Comparison of ENCODE assay signal across 8 mouse cellular contexts in the genomic region with DNA sequence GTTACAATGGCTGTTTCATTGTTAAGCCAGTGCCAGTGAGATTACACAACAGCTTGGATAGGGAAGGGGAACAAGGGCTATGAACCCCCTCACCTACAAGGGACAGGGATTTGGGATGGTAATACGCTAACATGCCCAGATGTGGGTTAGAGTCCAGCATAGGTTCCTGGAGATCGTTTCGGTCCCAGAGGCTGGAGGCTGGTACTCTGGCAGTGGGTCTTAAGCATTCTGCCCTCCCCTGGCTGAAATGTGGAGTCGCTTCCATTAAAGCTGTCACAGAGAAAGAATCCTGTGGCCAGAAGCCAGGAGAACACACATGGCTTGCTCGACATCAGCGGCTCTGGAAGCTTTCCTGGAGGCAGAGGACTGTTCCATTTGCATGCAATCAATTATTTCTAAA. TPM values are rescaled to one million over a fixed set of nuclear protein-coding genes. Genes with fewer than 3 reads are reported as not detected.
DNase-seq lines count a peak whose midpoint lies in the region; ATAC-seq and TF ChIP-seq lines count a peak whose summit lies in the region.

No protein-coding gene starts in this region.

- 73% methylated on average over 6 of the region's 6 CpGs for WGBS in liver, embryonic 12.5 days (ENCODE audit: insufficient replicate concordance)
- WGBS in liver, embryonic 11.5 days: 62% methylated on average over 6 of the region's 6 CpGs
- WGBS in heart, adult 2 months: 27% methylated on average over 6 of the region's 6 CpGs

- H3K9me3 ChIP-seq in liver, embryonic 12.5 days (replicated peaks): no peaks in the 10 kb centered on the region
- no peaks in the 10 kb centered on the region for H3K9me3 ChIP-seq in liver, embryonic 11.5 days (ENCODE audit: control insufficient read depth, low read length)

- no peaks in the 10 kb centered on the region for H3K36me3 ChIP-seq in liver, embryonic 12.5 days
- H3K36me3 ChIP-seq in liver, embryonic 11.5 days (ENCODE audit: control insufficient read depth, insufficient read depth, low read length): no peaks in the 10 kb centered on the region
- peaks cover 5% of the 10 kb centered on the region; the same call in 1 of the 2 replicates for H3K36me3 ChIP-seq in heart, adult 2 months (ENCODE audit: control insufficient read depth, insufficient read depth, low read length)

- H3K27me3 ChIP-seq in liver, embryonic 12.5 days (replicated peaks): no peaks in the 10 kb centered on the region; the same call in 1 of the 2 replicates
- H3K27me3 ChIP-seq in liver, embryonic 11.5 days (replicated peaks; ENCODE audit: control insufficient read depth, insufficient read depth, low read length): no peaks in the 10 kb centered on the region
- no peaks in the 10 kb centered on the region for H3K27me3 ChIP-seq in heart, adult 2 months (ENCODE audit: control insufficient read depth, insufficient read depth, low read length)

- peak overlapping the region; percentile 73 for H3K4me2 ChIP-seq in liver, embryonic 12.5 days
- no peak overlapping the region for H3K4me2 ChIP-seq in liver, embryonic 11.5 days

- no peak for DNase-seq in liver, embryonic 11.5 days (ENCODE audit: low spot score)
- peak; percentile 90 for DNase-seq in brain, embryonic 14.5 days (ENCODE audit: low read depth)
- peak; percentile 59 to 73 for DNase-seq in heart, adult 2 months
- peak; percentile 51 to 66 for DNase-seq in kidney, postnatal 4 days
- DNase-seq in retina, postnatal 1 day: peak; percentile 69
- DNase-seq in urinary bladder, postnatal 10 days (ENCODE audit: low spot score): no peak

- no peak for TF ChIP-seq CTCF in brain, embryonic 14.5 days (IDR thresholded peaks at IDR 0.05; ENCODE audit: borderline replicate concordance, extremely low read depth, insufficient read depth, insufficient read length)
- peak; percentile 55 for TF ChIP-seq CTCF in heart, adult 2 months (IDR thresholded peaks at IDR 0.05)

- no peak for ATAC-seq in liver, embryonic 12.5 days
- ATAC-seq in liver, embryonic 11.5 days (replicated peaks; ENCODE audit: low FRiP score): no peak
- ATAC-seq in granulocyte monocyte progenitor cell, adult 5-6 weeks (replicated peaks; ENCODE audit: poor library complexity, severe bottlenecking): no peak

- H3K79me2 ChIP-seq in heart, adult 2 months (replicated peaks; ENCODE audit: control insufficient read depth, insufficient read depth, low read length): peaks cover 5% of the 10 kb centered on the region; the same call in 1 of the 2 replicates

- no peak overlapping the region for H3K27ac ChIP-seq in liver, embryonic 12.5 days
- no peak overlapping the region for H3K27ac ChIP-seq in liver, embryonic 11.5 days (ENCODE audit: low read depth, low read length)
- peak overlapping the region; percentile 97 for H3K27ac ChIP-seq in heart, adult 2 months

- H3K9ac ChIP-seq in liver, embryonic 12.5 days: no peak overlapping the region; the same call in 1 of the 2 replicates
- no peak overlapping the region for H3K9ac ChIP-seq in liver, embryonic 11.5 days (ENCODE audit: low read depth, low read length)
- peak overlapping the region; percentile 40; the same call in 1 of the 2 replicates for H3K9ac ChIP-seq in heart, adult 2 months (ENCODE audit: low read depth, low read length)

- H3K4me1 ChIP-seq in liver, embryonic 12.5 days: peaks cover 35% of the 10 kb centered on the region
- H3K4me1 ChIP-seq in liver, embryonic 11.5 days (replicated peaks; ENCODE audit: control insufficient read depth, insufficient read depth, low read length): peaks cover 11% of the 10 kb centered on the region
- peaks cover 6% of the 10 kb centered on the region for H3K4me1 ChIP-seq in heart, adult 2 months (ENCODE audit: control insufficient read depth, insufficient read depth, low read length)

- 0 out of 2 replicates have a peak overlapping the region, but pooled peaks have one; percentile 1 for H3K4me3 ChIP-seq in liver, embryonic 12.5 days
- no peak overlapping the region; the same call in 1 of the 2 replicates for H3K4me3 ChIP-seq in liver, embryonic 11.5 days (ENCODE audit: low read depth, low read length)
- no peak overlapping the region for H3K4me3 ChIP-seq in heart, adult 2 months

- TF ChIP-seq POLR2A in brain, embryonic 14.5 days (IDR thresholded peaks at IDR 0.05; ENCODE audit: borderline replicate concordance, extremely low read depth, insufficient read depth, insufficient read length, poor library complexity, severe bottlenecking): no peak
- TF ChIP-seq POLR2A in heart, adult 2 months (IDR thresholded peaks at IDR 0.05; ENCODE audit: insufficient read depth, low read depth, low read length): no peak

- intact Hi-C loops in heart, adult 2 months (cut with DNase I): loop anchor here (5.0 kb wide), 1 partner anchor 173 kb away; no protein-coding TSS in a partner anchor

- 0 out of 2 replicates have a peak, but pooled peaks have one; percentile 34 for TF ChIP-seq EP300 in heart, adult 2 months (IDR thresholded peaks at IDR 0.05; ENCODE audit: insufficient read depth, low read depth, low read length)

RNA-seq across cellular contexts. Expression of gene Tnrc6b, which starts 1.5 kb away (rescaled TPM):
- 32.2 and 33.0 TPM in 2 replicates for polyA plus RNA-seq in liver, embryonic 12.5 days (2016; fragmentation: Nextera tagmentation; extraction: Ambion mirVana)
- polyA plus RNA-seq in liver, embryonic 11.5 days (2014; fragmentation: Nextera tagmentation; extraction: Ambion mirVana): 17.7 and 18.5 TPM in 2 replicates
- 14.7 and 46.2 TPM in 2 replicates for polyA plus RNA-seq in brain, embryonic 14.5 days (2012; rRNA removed)
- total RNA-seq in heart, adult 2 months (2021): 10 to 100 TPM; 43.7 to 48.1 TPM
- polyA plus RNA-seq in heart, adult 2 months (2012; rRNA removed): 9.4 and 13.1 TPM in 2 replicates
- total RNA-seq in granulocyte monocyte progenitor cell, adult 5-6 weeks (2014; fragmentation: Nextera tagmentation): 48.8 and 59.3 TPM in 2 replicates
- 20.0 and 26.6 TPM in 2 replicates for total RNA-seq in granulocyte monocyte progenitor cell, adult 5-6 weeks (2017)

RNA-seq across cellular contexts. Expression of gene Fam83f, which starts 37.9 kb away (rescaled TPM):
- polyA plus RNA-seq in liver, embryonic 12.5 days (2016; fragmentation: Nextera tagmentation; extraction: Ambion mirVana): 0.41 and 0.42 TPM in 2 replicates
- polyA plus RNA-seq in liver, embryonic 11.5 days (2014; fragmentation: Nextera tagmentation; extraction: Ambion mirVana): 0.34 and 0.61 TPM in 2 replicates
- polyA plus RNA-seq in brain, embryonic 14.5 days (2012; rRNA removed): 0.33 and 0.36 TPM in 2 replicates
- total RNA-seq in heart, adult 2 months (2021): not detected
- polyA plus RNA-seq in heart, adult 2 months (2012; rRNA removed): 0.09 and 0.21 TPM in 2 replicates
- 0.30 and 1.0 TPM in 2 replicates for total RNA-seq in granulocyte monocyte progenitor cell, adult 5-6 weeks (2014; fragmentation: Nextera tagmentation)
- total RNA-seq in granulocyte monocyte progenitor cell, adult 5-6 weeks (2017): not detected in 2 replicates

Comparison
In these comparisons a context has a peak if more than half of its experiments do, and no peak if none do; other contexts are left out.
1. DNase-seq: peak in brain, embryonic 14.5 days (single experiment), heart, adult 2 months (2 of 2), kidney, postnatal 4 days (2 of 2) and retina, postnatal 1 day (single experiment); none in liver, embryonic 11.5 days (single experiment) and urinary bladder, postnatal 10 days (single experiment).